Mouse (Mus musculus): ENCODE measurements at regions not wholly inside any gene's neighbourhood (a gene's known extent, or its start where the extent isn't known, plus 50 kb on each side); places are given as distances from the start of the nearest gene placed in this dataset.

GRCm38 (mm10) chr5:112040678-112041077 is 211.6 kb downstream of the Cryba4 start:
- ATAC-seq (ENCODE audit: low FRiP score, low read depth): no peak
- WGBS: 45% methylated on average over 1 of the region's 1 CpGs
- Histone ChIP-seq H3K4me2 (replicated peaks) (no peak overlapping the region), H3K4me1 (no peaks in the 10 kb centered on the region), H3K9me3 (no peaks in the 10 kb centered on the region), H3K4me3 (no peak overlapping the region), H3K36me3 (no peaks in the 10 kb centered on the region), H3K27me3 (peaks cover 41% of the 10 kb centered on the region), H3K9ac (no peak overlapping the region), H3K27ac (no peak overlapping the region)

GRCm38 (mm10) chr5:112041285-112041684 is 211.0 kb downstream of the Cryba4 start:
- Histone ChIP-seq H3K4me3 (no peak overlapping the region), H3K27ac (no peak overlapping the region), H3K9ac (no peak overlapping the region), H3K36me3 (no peaks in the 10 kb centered on the region), H3K4me1 (no peaks in the 10 kb centered on the region), H3K4me2 (replicated peaks) (no peak overlapping the region), H3K9me3 (no peaks in the 10 kb centered on the region), H3K27me3 (peaks cover 40% of the 10 kb centered on the region)
- 38% methylated on average over 4 of the region's 4 CpGs for WGBS
- ATAC-seq (ENCODE audit: low FRiP score, low read depth): no peak

- Histone ChIP-seq H3K4me1 (no peaks in the 10 kb centered on the region), H3K27me3 (peaks cover 41% of the 10 kb centered on the region), H3K4me3 (no peak overlapping the region), H3K9me3 (no peaks in the 10 kb centered on the region), H3K4me2 (replicated peaks) (no peak overlapping the region), H3K36me3 (no peaks in the 10 kb centered on the region), H3K9ac (no peak overlapping the region), H3K27ac (no peak overlapping the region)
- 82% methylated on average over 11 of the region's 11 CpGs for WGBS
- ATAC-seq (ENCODE audit: low FRiP score, low read depth): no peak
Measured at GRCm38 (mm10) chr5:112042236-112042635, 210.1 kb downstream of the Cryba4 start.

GRCm38 (mm10) chr5:112050046-112050782 is 202.1 kb downstream of the Cryba4 start:
- H3K9ac ChIP-seq: no peak overlapping the region
- H3K27ac ChIP-seq: no peak overlapping the region
- no peak overlapping the region for H3K4me3 ChIP-seq
- 0 out of 2 replicates have a peak, but pooled peaks cover 3% of the 10 kb centered on the region for H3K9me3 ChIP-seq
- H3K4me2 ChIP-seq (replicated peaks): no peak overlapping the region
- WGBS: 27% methylated on average over 16 of the region's 16 CpGs
- peaks cover 72% of the 10 kb centered on the region for H3K27me3 ChIP-seq
- H3K36me3 ChIP-seq: no peaks in the 10 kb centered on the region
- no peaks in the 10 kb centered on the region for H3K4me1 ChIP-seq
- no peak for ATAC-seq (ENCODE audit: low FRiP score, low read depth)

- WGBS: 54% methylated on average over 5 of the region's 5 CpGs
- ATAC-seq (ENCODE audit: low FRiP score, low read depth): no peak
Measured at GRCm38 (mm10) chr5:112050906-112051305, 201.4 kb downstream of the Cryba4 start.

GRCm38 (mm10) chr5:112051786-112052185 is 200.5 kb downstream of the Cryba4 start:
- no peaks in the 10 kb centered on the region for H3K36me3 ChIP-seq
- no peak overlapping the region for H3K4me2 ChIP-seq (replicated peaks)
- H3K9ac ChIP-seq: no peak overlapping the region
- WGBS: 84% methylated on average over 10 of the region's 10 CpGs
- 0 out of 2 replicates have a peak, but pooled peaks cover 3% of the 10 kb centered on the region for H3K9me3 ChIP-seq
- no peak for ATAC-seq (ENCODE audit: low FRiP score, low read depth)
- no peak overlapping the region for H3K4me3 ChIP-seq
- H3K27ac ChIP-seq: no peak overlapping the region
- H3K4me1 ChIP-seq: no peaks in the 10 kb centered on the region
- H3K27me3 ChIP-seq: peaks cover 73% of the 10 kb centered on the region

More at GRCm38 (mm10) chr5:112050906-112051305, 201.4 kb downstream of the Cryba4 start:
- no peak overlapping the region for H3K4me3 ChIP-seq
- H3K36me3 ChIP-seq: no peaks in the 10 kb centered on the region
- H3K27me3 ChIP-seq: peaks cover 74% of the 10 kb centered on the region
- H3K4me2 ChIP-seq (replicated peaks): no peak overlapping the region
- 0 out of 2 replicates have a peak, but pooled peaks cover 3% of the 10 kb centered on the region for H3K9me3 ChIP-seq
- no peaks in the 10 kb centered on the region for H3K4me1 ChIP-seq
- no peak overlapping the region for H3K9ac ChIP-seq
- no peak overlapping the region for H3K27ac ChIP-seq

- H3K36me3 ChIP-seq: no peaks in the 10 kb centered on the region
- H3K9ac ChIP-seq: no peak overlapping the region
- no peak overlapping the region for H3K27ac ChIP-seq
- WGBS: 78% methylated on average over 5 of the region's 5 CpGs
- H3K4me3 ChIP-seq: no peak overlapping the region
- H3K4me1 ChIP-seq: no peaks in the 10 kb centered on the region
- no peak overlapping the region for H3K4me2 ChIP-seq (replicated peaks)
- H3K27me3 ChIP-seq: peaks cover 62% of the 10 kb centered on the region
- H3K9me3 ChIP-seq: 0 out of 2 replicates have a peak, but pooled peaks cover 3% of the 10 kb centered on the region
- ATAC-seq (ENCODE audit: low FRiP score, low read depth): no peak
Measured at GRCm38 (mm10) chr5:112053600-112054155, 198.6 kb downstream of the Cryba4 start.

GRCm38 (mm10) chr5:112055018-112055417 is 197.3 kb downstream of the Cryba4 start:
- 33% methylated on average over 4 of the region's 4 CpGs for WGBS
- no peak overlapping the region for H3K27ac ChIP-seq
- ATAC-seq (ENCODE audit: low FRiP score, low read depth): no peak
- no peak overlapping the region for H3K4me2 ChIP-seq (replicated peaks)
- H3K36me3 ChIP-seq: no peaks in the 10 kb centered on the region
- H3K4me3 ChIP-seq: no peak overlapping the region
- H3K9ac ChIP-seq: no peak overlapping the region
- H3K4me1 ChIP-seq: no peaks in the 10 kb centered on the region
- peaks cover 51% of the 10 kb centered on the region for H3K27me3 ChIP-seq
- H3K9me3 ChIP-seq: no peaks in the 10 kb centered on the region

- Histone ChIP-seq H3K4me2 (replicated peaks) (no peak overlapping the region), H3K9me3 (no peaks in the 10 kb centered on the region), H3K4me1 (no peaks in the 10 kb centered on the region), H3K27me3 (peaks cover 4% of the 10 kb centered on the region; the same call in 1 of the 2 replicates), H3K27ac (no peak overlapping the region), H3K9ac (no peak overlapping the region), H3K4me3 (no peak overlapping the region), H3K36me3 (no peaks in the 10 kb centered on the region)
- ATAC-seq (ENCODE audit: low FRiP score, low read depth): no peak
- 87% methylated on average over 13 of the region's 13 CpGs for WGBS
Measured at GRCm38 (mm10) chr5:112069917-112070316, 182.4 kb downstream of the Cryba4 start.

- Histone ChIP-seq H3K9ac (no peak overlapping the region), H3K27ac (no peak overlapping the region), H3K4me2 (replicated peaks) (no peak overlapping the region), H3K4me3 (no peak overlapping the region), H3K9me3 (0 out of 2 replicates have a peak, but pooled peaks cover 4% of the 10 kb centered on the region), H3K4me1 (peaks cover 7% of the 10 kb centered on the region; the same call in 1 of the 2 replicates), H3K36me3 (no peaks in the 10 kb centered on the region), H3K27me3 (peaks cover 4% of the 10 kb centered on the region; the same call in 1 of the 2 replicates)
- ATAC-seq (ENCODE audit: low FRiP score, low read depth): no peak
- 46% methylated on average over 4 of the region's 4 CpGs for WGBS
Measured at GRCm38 (mm10) chr5:112072456-112072855, 179.9 kb downstream of the Cryba4 start.

GRCm38 (mm10) chr5:112077097-112077496 is 175.2 kb downstream of the Cryba4 start:
- Histone ChIP-seq H3K36me3 (no peaks in the 10 kb centered on the region), H3K27me3 (peaks cover 13% of the 10 kb centered on the region; the same call in 1 of the 2 replicates), H3K4me2 (replicated peaks) (no peak overlapping the region), H3K27ac (no peak overlapping the region; the same call in 1 of the 2 replicates), H3K4me1 (peaks cover 7% of the 10 kb centered on the region; the same call in 1 of the 2 replicates), H3K9ac (no peak overlapping the region), H3K9me3 (peaks cover 4% of the 10 kb centered on the region; the same call in 1 of the 2 replicates), H3K4me3 (no peak overlapping the region)
- no peak for ATAC-seq (ENCODE audit: low FRiP score, low read depth)
- 29% methylated on average over 14 of the region's 14 CpGs for WGBS

- WGBS: 77% methylated on average over 19 of the region's 19 CpGs
- Histone ChIP-seq H3K36me3 (no peaks in the 10 kb centered on the region), H3K4me3 (no peak overlapping the region), H3K9me3 (peaks cover 4% of the 10 kb centered on the region; the same call in 1 of the 2 replicates), H3K9ac (no peak overlapping the region), H3K27ac (no peak overlapping the region), H3K27me3 (peaks cover 13% of the 10 kb centered on the region; the same call in 1 of the 2 replicates), H3K4me1 (peaks cover 7% of the 10 kb centered on the region; the same call in 1 of the 2 replicates), H3K4me2 (replicated peaks) (no peak overlapping the region)
- ATAC-seq (ENCODE audit: low FRiP score, low read depth): no peak
Measured at GRCm38 (mm10) chr5:112077840-112078600, 174.3 kb downstream of the Cryba4 start.
